In genomic region chr10:43008116-43008515, GRCm38 (mm10) we compare ENCODE assay signal across 21 mouse cellular contexts.
A peak's percentile ranks its signal among the peaks of the same experiment; 100 is the strongest.
DNase-seq lines count a peak whose midpoint lies in the region; ATAC-seq lines count a peak whose summit lies in the region.
"Had no signal": no experiment of that assay in that cellular context is flagged by ENCODE, and none has a peak within 500 bp of the region (broad histone marks: within the 10 kb centered on the region; RNA-seq: fewer than 3 reads in every experiment).

No protein-coding gene starts in this region.

- no peaks in the 10 kb centered on the region for H3K9me3 ChIP-seq in heart, embryonic 12.5 days (replicated peaks)
- H3K9me3 ChIP-seq: embryonic facial prominence, embryonic 12.5 days had no signal

- peak overlapping the region; percentile 52 for H3K4me2 ChIP-seq in heart, embryonic 12.5 days
- H3K4me2 ChIP-seq: embryonic facial prominence, embryonic 12.5 days; hindbrain, embryonic 14.5 days had no signal

- intact Hi-C loops in heart, postnatal 25 days (cut with DNase I): loop anchor here (5.0 to 10.0 kb wide), 2 partner anchors 164 to 367 kb away; partner anchors contain the start of genes 9030612E09Rik and Sobp
- intact Hi-C loops in heart, postnatal 10 days (cut with DNase I): loop anchor here (5.0 kb wide), 2 partner anchors 64 to 364 kb away; no protein-coding TSS in a partner anchor
- intact Hi-C loops in gastrocnemius, postnatal 36 days (cut with DNase I): loop anchor here (5.0 kb wide), 1 partner anchor 369 kb away; no protein-coding TSS in a partner anchor

- H3K4me1 ChIP-seq in heart, embryonic 12.5 days (replicated peaks): peaks cover 34% of the 10 kb centered on the region

- peak; percentile 96 for DNase-seq in heart, adult 11 months
- no peak for DNase-seq in heart, postnatal 25 days (ENCODE audit: low spot score)
- peak; percentile 58 to 76 for DNase-seq in heart, adult 18-20 months
- DNase-seq in heart, postnatal 10 days: peak; percentile 36 to 65
- no peak for DNase-seq in adrenal gland, adult 18-20 months (ENCODE audit: low spot score in 2 of 2)
- no peak for DNase-seq in lung, postnatal 4 days
- no peak for DNase-seq in gastrocnemius, postnatal 36 days
- DNase-seq: adrenal gland, adult 2 months; cerebellum, adult 11-12 months; cerebellum, postnatal 10 days; kidney, adult 9 months; kidney, postnatal 25 days; layer of hippocampus, postnatal 36 days; right cerebral cortex, postnatal 25 days; spleen, adult 18-20 months; thymus, postnatal 25 days had no signal

- no peak overlapping the region for H3K4me3 ChIP-seq in heart, embryonic 12.5 days
- H3K4me3 ChIP-seq: embryonic facial prominence, embryonic 12.5 days; layer of hippocampus, adult 2 months had no signal

- WGBS in heart, embryonic 12.5 days: 28% methylated on average over 11 of the region's 11 CpGs

- H3K27me3 ChIP-seq in heart, embryonic 12.5 days (replicated peaks): no peaks in the 10 kb centered on the region
- H3K27me3 ChIP-seq: embryonic facial prominence, embryonic 12.5 days had no signal

- no peak overlapping the region for H3K27ac ChIP-seq in heart, embryonic 12.5 days (ENCODE audit: poor library complexity, severe bottlenecking)
- H3K27ac ChIP-seq: embryonic facial prominence, embryonic 12.5 days; hindbrain, embryonic 14.5 days; layer of hippocampus, adult 2 months; macrophage had no signal

- H3K9ac ChIP-seq in heart, embryonic 12.5 days: no peak overlapping the region
- H3K9ac ChIP-seq: embryonic facial prominence, embryonic 12.5 days; hindbrain, embryonic 14.5 days had no signal

- peaks cover 4% of the 10 kb centered on the region; the same call in 1 of the 2 replicates for H3K36me3 ChIP-seq in heart, embryonic 12.5 days

- no peak for ATAC-seq in heart, embryonic 12.5 days (ENCODE audit: insufficient number of reproducible peaks, low FRiP score)

Comparison
In these comparisons a context has a peak if more than half of its experiments do, and no peak if none do; other contexts are left out.
1. DNase-seq: peak in heart, adult 11 months (single experiment), heart, adult 18-20 months (2 of 2) and heart, postnatal 10 days (2 of 2); none in heart, postnatal 25 days (single experiment), adrenal gland, adult 18-20 months (0 of 2), lung, postnatal 4 days (0 of 2) and gastrocnemius, postnatal 36 days (0 of 2).